9 mouse cellular contexts compared by ENCODE assay signal in the genomic region with DNA sequence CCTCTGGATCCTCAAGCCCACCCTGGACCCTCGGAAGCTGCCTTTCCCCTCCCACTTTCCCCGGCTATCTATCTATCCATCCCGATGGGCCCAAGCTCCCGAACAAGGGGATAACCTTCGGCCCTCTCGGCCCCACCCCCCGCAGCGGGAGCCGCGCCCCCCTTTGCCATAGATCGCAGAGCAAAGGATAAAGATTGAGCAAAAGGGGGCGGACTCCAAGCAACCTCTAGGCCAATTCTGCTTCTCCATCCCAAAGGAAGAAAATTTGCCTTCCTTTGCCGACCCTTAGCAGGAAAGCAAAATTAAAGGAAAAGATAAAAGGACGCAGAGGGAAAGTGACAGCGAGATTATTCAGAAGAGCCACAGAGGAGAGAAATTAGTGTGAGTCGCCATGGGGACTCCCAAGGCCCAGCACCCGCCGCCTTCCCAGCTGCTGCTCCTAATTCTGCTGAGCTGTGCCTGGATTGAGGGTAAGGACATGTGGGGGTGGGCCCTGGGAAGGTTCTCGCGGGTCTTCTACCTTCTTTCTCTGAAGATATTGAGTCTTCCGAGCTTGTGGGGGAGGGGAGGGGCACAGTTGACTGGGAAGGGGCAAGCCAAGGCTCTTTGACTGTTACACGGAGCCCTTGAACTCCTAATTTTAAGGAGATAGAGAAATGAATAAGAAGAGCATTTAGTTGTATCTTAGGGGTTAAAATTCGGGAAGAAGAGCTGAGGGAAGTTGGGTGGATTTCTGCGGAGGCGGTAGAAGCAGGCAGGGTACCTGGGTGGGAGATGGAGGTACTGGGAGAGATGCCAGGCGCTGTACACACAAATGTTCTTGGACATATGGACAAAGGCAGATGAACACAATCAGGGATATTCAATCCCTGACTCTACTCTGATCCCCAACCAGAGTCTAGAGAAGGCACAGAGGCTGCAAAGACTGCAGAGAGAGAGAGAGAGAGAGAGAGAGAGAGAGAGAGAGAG. TPM values are rescaled to one million over a fixed set of nuclear protein-coding genes. Genes with fewer than 3 reads are reported as not detected.
A peak's percentile ranks its signal among the peaks of the same experiment; 100 is the strongest.
DNase-seq lines count a peak whose midpoint lies in the region; ATAC-seq and TF ChIP-seq lines count a peak whose summit lies in the region.
"Had no signal": no experiment of that assay in that cellular context is flagged by ENCODE, and none has a peak within 500 bp of the region (broad histone marks: within the 10 kb centered on the region; RNA-seq: fewer than 3 reads in every experiment).

No protein-coding gene starts in this region.

- peak overlapping the region; percentile 93 for H3K27ac ChIP-seq in left cerebral cortex, adult 2 months
- no peak overlapping the region for H3K27ac ChIP-seq in embryonic facial prominence, embryonic 11.5 days (replicated peaks; ENCODE audit: low read depth, low read length)

- no peak for ATAC-seq in embryonic facial prominence, embryonic 11.5 days (replicated peaks; ENCODE audit: insufficient number of reproducible peaks, low FRiP score, low TSS enrichment, low read depth)

- H3K36me3 ChIP-seq in embryonic facial prominence, embryonic 11.5 days (replicated peaks; ENCODE audit: control insufficient read depth, insufficient read depth, low read depth, low read length): no peaks in the 10 kb centered on the region

- H3K27me3 ChIP-seq in embryonic facial prominence, embryonic 11.5 days (ENCODE audit: control insufficient read depth, insufficient read depth, low read length): peaks cover 13% of the 10 kb centered on the region

- peak overlapping the region; percentile 13; the same call in 1 of the 2 replicates for H3K4me2 ChIP-seq in embryonic facial prominence, embryonic 11.5 days (ENCODE audit: low read depth, low read length)

- DNase-seq in left cerebral cortex, adult 2 months (ENCODE audit: extremely low spot score in 1 of 2, low spot score in 2 of 2): peak in 1 of 2 experiments; percentile 41
- no peak for DNase-seq in left cerebral cortex, adult 11 months (ENCODE audit: low spot score)
- no peak for DNase-seq in embryonic facial prominence, embryonic 11.5 days (ENCODE audit: low spot score)
- peak; percentile 33 to 64 for DNase-seq in left cerebral cortex, postnatal 25 days (ENCODE audit: low spot score in 2 of 2)
- peak; percentile 52 to 61 for DNase-seq in right cerebral cortex, adult 2 months (ENCODE audit: low spot score in 2 of 2)
- DNase-seq in kidney, adult 8-10 months: no peak
- no peak for DNase-seq in layer of hippocampus, adult 8-10 months (ENCODE audit: low spot score in 2 of 2)
- DNase-seq in gastrocnemius, adult 8-10 months (ENCODE audit: low spot score in 2 of 2): no peak

- WGBS in embryonic facial prominence, embryonic 11.5 days: 5% methylated on average over 26 of the region's 26 CpGs

- no peak overlapping the region for H3K9ac ChIP-seq in embryonic facial prominence, embryonic 11.5 days (replicated peaks; ENCODE audit: low read length)

- H3K4me3 ChIP-seq in left cerebral cortex, adult 2 months: peak overlapping the region; percentile 79
- H3K4me3 ChIP-seq in embryonic facial prominence, embryonic 11.5 days (ENCODE audit: low read depth, low read length): peak overlapping the region; percentile 9; the same call in 1 of the 2 replicates

- no peaks in the 10 kb centered on the region for H3K9me3 ChIP-seq in embryonic facial prominence, embryonic 11.5 days (replicated peaks; ENCODE audit: control insufficient read depth, low read length)
- H3K9me3 ChIP-seq: megakaryocyte, embryonic 14.5 days had no signal

- no peak for TF ChIP-seq CTCF in left cerebral cortex, adult 2 months (IDR thresholded peaks at IDR 0.05)

- intact Hi-C loops in left cerebral cortex, adult 2 months (cut with DNase I): loop anchor here (2.0 to 10.0 kb wide), 2 partner anchors 76 to 126 kb away; a partner anchor contains a TSS
- intact Hi-C loops in left cerebral cortex, postnatal 25 days (cut with DNase I): loop anchor here (2.0 to 5.0 kb wide), 4 partner anchors 26 to 128 kb away; a partner anchor contains a TSS

- H3K4me1 ChIP-seq in embryonic facial prominence, embryonic 11.5 days (ENCODE audit: control insufficient read depth, insufficient read depth, low read length): peaks cover 2% of the 10 kb centered on the region; the same call in 1 of the 2 replicates

RNA-seq across cellular contexts. Expression of a gene that starts 0.6 kb away (rescaled TPM):
- 100 to 1,000 TPM; 421 to 427 TPM for total RNA-seq in left cerebral cortex, adult 2 months (2021)
- polyA plus RNA-seq in embryonic facial prominence, embryonic 11.5 days (2014; fragmentation: Nextera tagmentation; extraction: Ambion mirVana): 1.2 and 3.2 TPM in 2 replicates
- total RNA-seq in left cerebral cortex, postnatal 25 days (2021): 100 to 1,000 TPM; 400 to 404 TPM
- 100 to 1,000 TPM; 433 to 476 (median 455) TPM for total RNA-seq in layer of hippocampus, adult 8-10 months (2022)
- 1 to 10 TPM in 1 of 4 experiments, under 1 TPM in 3; 0.19 to 1.1 (median 0.51) TPM for total RNA-seq in gastrocnemius, adult 8-10 months (2022)

RNA-seq across cellular contexts. Expression of a gene that starts 1.5 kb away (rescaled TPM):
- total RNA-seq in left cerebral cortex, adult 2 months (2021): 10 to 100 TPM; 51.4 to 55.8 TPM
- polyA plus RNA-seq in embryonic facial prominence, embryonic 11.5 days (2014; fragmentation: Nextera tagmentation; extraction: Ambion mirVana): 0.60 TPM in 2 replicates
- total RNA-seq in left cerebral cortex, postnatal 25 days (2021): 10 to 100 TPM; 44.2 to 50.3 TPM
- total RNA-seq in layer of hippocampus, adult 8-10 months (2022): 10 to 100 TPM; 27.2 to 41.0 (median 31.5) TPM
- total RNA-seq in gastrocnemius, adult 8-10 months (2022): not detected

RNA-seq across cellular contexts. Expression of a gene that starts 22.3 kb away (rescaled TPM):
- total RNA-seq in left cerebral cortex, adult 2 months (2021): 100 to 1,000 TPM; 135 to 146 TPM
- polyA plus RNA-seq in embryonic facial prominence, embryonic 11.5 days (2014; fragmentation: Nextera tagmentation; extraction: Ambion mirVana): 15.1 and 18.5 TPM in 2 replicates
- 100 to 1,000 TPM; 139 TPM for total RNA-seq in left cerebral cortex, postnatal 25 days (2021)
- 100 to 1,000 TPM; 137 to 173 (median 161) TPM for total RNA-seq in layer of hippocampus, adult 8-10 months (2022)
- total RNA-seq in gastrocnemius, adult 8-10 months (2022): 1 to 10 TPM; 1.2 to 4.0 (median 2.7) TPM

RNA-seq across cellular contexts. Expression of a gene that starts 24.8 kb away (rescaled TPM):
- 100 to 1,000 TPM; 181 to 186 TPM for total RNA-seq in left cerebral cortex, adult 2 months (2021)
- 64.3 and 71.6 TPM in 2 replicates for polyA plus RNA-seq in embryonic facial prominence, embryonic 11.5 days (2014; fragmentation: Nextera tagmentation; extraction: Ambion mirVana)
- total RNA-seq in left cerebral cortex, postnatal 25 days (2021): 100 to 1,000 TPM; 194 to 197 TPM
- total RNA-seq in layer of hippocampus, adult 8-10 months (2022): 100 to 1,000 TPM; 138 to 156 (median 152) TPM
- total RNA-seq in gastrocnemius, adult 8-10 months (2022): 10 to 100 TPM; 27.4 to 34.9 (median 33.3) TPM

RNA-seq across cellular contexts. Expression of a gene that starts 25.0 kb away (rescaled TPM):
- under 1 TPM in 1 of 2 experiments, not detected in 1; 0.52 TPM for total RNA-seq in left cerebral cortex, adult 2 months (2021)
- 1.0 and 2.0 TPM in 2 replicates for polyA plus RNA-seq in embryonic facial prominence, embryonic 11.5 days (2014; fragmentation: Nextera tagmentation; extraction: Ambion mirVana)
- not detected for total RNA-seq in left cerebral cortex, postnatal 25 days (2021)
- 1 to 10 TPM in 1 of 4 experiments, not detected in 3; 1.0 TPM for total RNA-seq in layer of hippocampus, adult 8-10 months (2022)
- under 1 TPM in 1 of 4 experiments, not detected in 3; 0.24 TPM for total RNA-seq in gastrocnemius, adult 8-10 months (2022)

Comparison
In these comparisons a context has a peak if more than half of its experiments do, and no peak if none do; other contexts are left out.
1. DNase-seq: peak in left cerebral cortex, postnatal 25 days (2 of 2) and right cerebral cortex, adult 2 months (2 of 2); none in left cerebral cortex, adult 11 months (single experiment), embryonic facial prominence, embryonic 11.5 days (single experiment), kidney, adult 8-10 months (0 of 2), layer of hippocampus, adult 8-10 months (0 of 2) and gastrocnemius, adult 8-10 months (0 of 2).
2. RNA of a gene that starts 0.6 kb away (total RNA-seq): 433 to 476 TPM in layer of hippocampus, adult 8-10 months, 421 to 427 TPM in left cerebral cortex, adult 2 months and 400 to 404 TPM in left cerebral cortex, postnatal 25 days; 0.19 to 1.1 TPM in gastrocnemius, adult 8-10 months; every median in the first group is over 100 times any median in the second.
3. RNA of a gene that starts 1.5 kb away (total RNA-seq): 51.4 to 55.8 TPM in left cerebral cortex, adult 2 months, 44.2 to 50.3 TPM in left cerebral cortex, postnatal 25 days and 27.2 to 41.0 TPM in layer of hippocampus, adult 8-10 months; not detected in gastrocnemius, adult 8-10 months; every median in the first group is over 10 times any median in the second.
4. RNA of a gene that starts 22.3 kb away (total RNA-seq): 137 to 173 TPM in layer of hippocampus, adult 8-10 months, 135 to 146 TPM in left cerebral cortex, adult 2 months and 139 TPM in left cerebral cortex, postnatal 25 days; 1.2 to 4.0 TPM in gastrocnemius, adult 8-10 months; every median in the first group is over 10 times any median in the second.